Mouse (Mus musculus) forebrain, embryonic 12.5 days (tissue): ENCODE data around the gene Mgea5. TPM values are rescaled to one million over a fixed set of nuclear protein-coding genes. Genes with fewer than 3 reads are reported as not detected.

Experiments
- ATAC-seq: fragments of 200-750 bp; cut with Nextera tagmentation; 2 replicates; pipeline ENCODE4 v1.8.0; 2017; ENCODE audit warnings: moderate TSS enrichment; ENCODE audit not compliant: low FRiP score
- H3K27ac ChIP-seq: fragments of 300-500 bp; sonication (generic); 2 replicates; pipeline ENCODE4 v1.5.1; 2016; ENCODE audit warnings: mild to moderate bottlenecking
- H3K27me3 ChIP-seq: fragments of 300-500 bp; sonication (generic); 2 replicates; pipeline ENCODE4 v1.6.1; 2016; ENCODE audit warnings: mild to moderate bottlenecking
- H3K36me3 ChIP-seq: fragments of 300-500 bp; sonication (generic); replicated peaks from 2 replicates; pipeline ENCODE4 v1.6.1; 2016; ENCODE audit warnings: mild to moderate bottlenecking
- H3K4me1 ChIP-seq: fragments of 300-500 bp; sonication (generic); 2 replicates; pipeline ENCODE4 v1.6.1; 2016
- H3K4me2 ChIP-seq: fragments of 300-500 bp; sonication (generic); 2 replicates; pipeline ENCODE4 v1.6.1; 2016; ENCODE audit warnings: mild to moderate bottlenecking, moderate library complexity
- H3K4me3 ChIP-seq: fragments of 300-500 bp; sonication (generic); replicated peaks from 2 replicates; pipeline ENCODE4 v1.5.1; 2016; ENCODE audit warnings: mild to moderate bottlenecking
- H3K9ac ChIP-seq: fragments of 300-500 bp; sonication (generic); 2 replicates; pipeline ENCODE4 v1.6.1; 2016; ENCODE audit warnings: mild to moderate bottlenecking
- H3K9me3 ChIP-seq: fragments of 300-500 bp; sonication (generic); 2 replicates; pipeline ENCODE4 v1.6.1; 2016
- WGBS: fragments of 180-500 bp; shearing (Covaris S2); methylation state at CpG from one replicate; pipeline ENCODE4 v1.1.7; 2016; 5-methylcytosine and 5-hydroxymethylcytosine counted together
- polyA plus RNA-seq: library from polyadenylated mRNA; unstranded; fragments of >200 nt; fragmentation: Nextera tagmentation; extraction: Ambion mirVana; gene quantifications from 2 replicates; pipeline ENCODE4 v1.2.1, GENCODE M21; 2016

Mgea5 gene
- polyA plus RNA-seq, 1 experiment from 2014 or later: 105 TPM

DNA sequence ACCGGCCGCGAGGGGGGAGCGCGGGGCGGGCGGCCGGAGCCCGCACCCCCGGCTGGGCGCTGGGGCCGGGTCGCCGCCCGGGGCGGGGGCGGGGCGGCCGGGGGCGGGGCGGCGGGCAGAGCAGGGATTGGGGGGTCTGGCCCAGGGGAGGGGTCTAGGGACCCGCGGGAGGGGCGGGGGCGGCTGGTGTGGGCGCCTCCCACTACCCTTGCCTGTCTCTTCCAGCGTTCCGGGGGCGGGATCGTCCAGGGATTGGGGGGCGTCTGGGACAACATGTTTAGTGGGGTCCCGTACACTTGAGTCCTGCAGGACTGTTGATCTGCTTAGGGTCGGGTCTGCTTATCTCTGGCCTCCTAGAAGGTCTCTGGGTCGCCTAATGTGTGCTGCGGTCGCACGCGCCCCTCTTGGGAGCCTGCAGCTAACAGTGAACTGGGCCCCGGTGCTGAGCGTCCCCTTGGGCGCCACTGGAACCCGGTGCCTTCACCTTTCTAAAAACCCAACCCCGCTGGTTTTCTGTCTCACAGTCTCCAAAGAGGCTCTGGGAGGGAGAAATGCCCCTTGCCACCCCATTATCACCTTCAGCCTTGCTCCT is 40.6 kb downstream of the Mgea5 start:
- no peak overlapping the region; the same call in 1 of the 2 replicates for H3K9ac ChIP-seq
- H3K36me3 ChIP-seq: no peaks in the 10 kb centered on the region
- H3K27me3 ChIP-seq: peaks cover 93% of the 10 kb centered on the region
- H3K4me3 ChIP-seq: peak overlapping the region; percentile 44
- ATAC-seq: no peak
- WGBS: under 1% methylated on average over 17 of the region's 44 CpGs
- no peak overlapping the region for H3K27ac ChIP-seq
- H3K4me1 ChIP-seq: peaks cover 41% of the 10 kb centered on the region
- no peaks in the 10 kb centered on the region for H3K9me3 ChIP-seq
- H3K4me2 ChIP-seq: peak overlapping the region; percentile 72

GRCm38 (mm10) chr19:45742218-45742983 is 41.2 kb downstream of the Mgea5 start, which contains the start of gene Fgf8:
Gene Fgf8, minus strand, starts transcription at chr19:45742915.
- Histone ChIP-seq H3K27ac (no peak within 1 kb of the TSS), H3K4me1 (peaks cover 45% of the 10 kb centered on the region), H3K4me2 (peak within 1 kb of the TSS; percentile 72), H3K36me3 (no peaks in the 10 kb centered on the region), H3K9me3 (no peaks in the 10 kb centered on the region), H3K27me3 (peaks cover 98% of the 10 kb centered on the region), H3K4me3 (peak within 1 kb of the TSS; percentile 44), H3K9ac (peak within 1 kb of the TSS; percentile 38)
- under 1% methylated on average over 43 of the region's 68 CpGs for WGBS
- ATAC-seq: no peak

GRCm38 (mm10) chr19:45741431-45742217 is 42.0 kb downstream of the Mgea5 start:
- H3K9me3 ChIP-seq: no peaks in the 10 kb centered on the region
- no peak for ATAC-seq
- H3K4me2 ChIP-seq: peak overlapping the region; percentile 72
- 0 out of 2 replicates have a peak overlapping the region, but pooled peaks have one; percentile 38 for H3K9ac ChIP-seq
- H3K27me3 ChIP-seq: peaks cover 98% of the 10 kb centered on the region
- H3K27ac ChIP-seq: no peak overlapping the region
- under 1% methylated on average over 45 of the region's 45 CpGs for WGBS
- peaks cover 48% of the 10 kb centered on the region for H3K4me1 ChIP-seq
- no peaks in the 10 kb centered on the region for H3K36me3 ChIP-seq
- H3K4me3 ChIP-seq: peak overlapping the region; percentile 44

DNA sequence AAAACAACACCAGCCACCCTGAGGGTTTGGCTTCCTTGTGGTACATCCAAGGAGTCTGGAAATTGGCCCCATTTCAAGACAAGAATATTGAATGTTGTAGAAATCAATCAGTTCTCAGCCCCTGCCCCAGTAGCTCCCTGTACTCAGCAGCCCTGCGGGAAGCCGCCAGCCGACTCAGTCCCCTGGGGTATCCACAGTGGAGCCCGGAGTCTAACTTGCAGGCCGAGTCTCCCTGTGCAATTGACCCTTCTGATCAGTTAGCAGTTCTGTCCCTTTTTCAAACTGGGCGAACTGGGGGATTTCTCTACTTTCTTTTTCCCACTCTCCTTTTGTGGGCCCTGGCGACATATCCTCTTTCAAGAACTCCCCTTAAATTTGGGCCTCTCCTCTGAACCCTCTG is 42.8 kb downstream of the Mgea5 start:
- under 1% methylated on average over 7 of the region's 7 CpGs for WGBS
- peaks cover 98% of the 10 kb centered on the region for H3K27me3 ChIP-seq
- H3K36me3 ChIP-seq: no peaks in the 10 kb centered on the region
- ATAC-seq: no peak
- no peak overlapping the region for H3K27ac ChIP-seq
- H3K9me3 ChIP-seq: no peaks in the 10 kb centered on the region
- H3K4me1 ChIP-seq: peaks cover 44% of the 10 kb centered on the region
- no peak overlapping the region for H3K4me3 ChIP-seq
- no peak overlapping the region for H3K4me2 ChIP-seq
- no peak overlapping the region for H3K9ac ChIP-seq

GRCm38 (mm10) chr19:45740233-45740632 is 43.4 kb downstream of the Mgea5 start:
- H3K4me1 ChIP-seq: peaks cover 41% of the 10 kb centered on the region
- H3K4me2 ChIP-seq: no peak overlapping the region
- H3K9ac ChIP-seq: no peak overlapping the region
- 1% methylated on average over 13 of the region's 13 CpGs for WGBS
- H3K9me3 ChIP-seq: no peaks in the 10 kb centered on the region
- H3K36me3 ChIP-seq: no peaks in the 10 kb centered on the region
- H3K27me3 ChIP-seq: peaks cover 98% of the 10 kb centered on the region
- peak overlapping the region; percentile 10; the same call in 1 of the 2 replicates for H3K4me3 ChIP-seq
- ATAC-seq: no peak
- no peak overlapping the region for H3K27ac ChIP-seq

DNA sequence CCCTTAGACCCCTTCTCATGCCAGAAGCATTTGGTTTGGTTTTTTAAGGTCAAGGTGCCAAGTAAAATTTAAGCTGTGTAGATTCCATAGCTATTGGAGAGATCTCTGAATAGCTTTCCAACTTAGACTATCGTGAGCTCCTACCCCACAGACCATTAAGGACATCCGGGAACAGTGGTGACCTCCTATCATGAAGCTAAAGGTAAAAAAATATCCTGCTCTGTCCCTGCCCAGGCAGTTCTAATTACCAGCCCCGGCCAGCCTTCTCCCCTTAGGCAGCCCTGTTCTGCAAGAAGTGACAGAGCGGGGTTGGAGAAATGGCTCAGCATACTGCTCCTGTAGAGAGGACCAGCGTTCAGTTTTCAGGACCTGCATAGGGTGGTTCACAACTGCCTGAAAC is 45.1 kb downstream of the Mgea5 start:
- peaks cover 43% of the 10 kb centered on the region for H3K4me1 ChIP-seq
- H3K4me2 ChIP-seq: no peak overlapping the region
- no peaks in the 10 kb centered on the region for H3K36me3 ChIP-seq
- no peaks in the 10 kb centered on the region for H3K9me3 ChIP-seq
- 60% methylated on average over 5 of the region's 5 CpGs for WGBS
- no peak for ATAC-seq
- H3K27me3 ChIP-seq: peaks cover 98% of the 10 kb centered on the region
- no peak overlapping the region for H3K4me3 ChIP-seq
- H3K27ac ChIP-seq: no peak overlapping the region
- H3K9ac ChIP-seq: no peak overlapping the region

DNA sequence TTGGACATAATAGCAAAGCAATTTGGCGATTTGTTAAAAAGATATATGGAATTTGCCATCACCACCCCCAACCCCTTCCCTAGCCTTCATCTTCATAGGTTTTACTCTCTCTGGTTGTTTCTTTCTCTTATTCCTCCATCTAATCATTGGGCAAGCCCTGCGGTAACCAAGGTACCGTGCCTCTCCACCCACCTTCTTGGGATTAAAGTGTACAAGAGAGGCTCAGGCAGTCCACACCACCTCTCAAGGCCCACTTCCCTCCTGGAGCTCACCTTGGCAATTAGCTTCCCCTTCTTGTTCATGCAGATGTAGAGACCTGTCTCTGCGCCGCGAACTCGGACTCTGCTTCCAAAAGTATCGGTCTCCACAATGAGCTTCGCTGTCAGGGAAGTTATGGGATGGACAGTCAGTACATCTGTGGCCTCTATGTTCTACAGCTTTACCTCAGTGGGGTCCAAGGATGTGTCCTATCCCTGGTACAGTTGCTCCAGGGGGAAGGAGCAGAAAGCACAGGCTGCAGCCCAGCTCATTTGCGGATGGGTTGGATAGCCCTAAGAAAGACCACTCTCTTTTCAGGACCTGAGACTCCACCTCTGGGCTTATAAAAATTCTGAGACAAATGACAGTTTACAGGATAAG is 45.7 kb downstream of the Mgea5 start:
- H3K4me2 ChIP-seq: peak overlapping the region; percentile 51; the same call in 1 of the 2 replicates
- no peaks in the 10 kb centered on the region for H3K9me3 ChIP-seq
- 56% methylated on average over 10 of the region's 10 CpGs for WGBS

GRCm38 (mm10) chr19:45737208-45737845 is 46.3 kb downstream of the Mgea5 start:
- ATAC-seq: 0 out of 2 replicates have a peak, but pooled peaks have one; percentile 49
- Histone ChIP-seq H3K4me3 (peak overlapping the region; percentile 29), H3K36me3 (no peaks in the 10 kb centered on the region), H3K4me1 (peaks cover 34% of the 10 kb centered on the region), H3K27me3 (peaks cover 98% of the 10 kb centered on the region), H3K4me2 (peak overlapping the region; percentile 51), H3K9me3 (no peaks in the 10 kb centered on the region), H3K9ac (no peak overlapping the region), H3K27ac (no peak overlapping the region)
- 6% methylated on average over 23 of the region's 23 CpGs for WGBS

More for the DNA sequence above, 45.7 kb downstream of the Mgea5 start:
- ATAC-seq: no peak
- no peak overlapping the region for H3K9ac ChIP-seq
- H3K36me3 ChIP-seq: no peaks in the 10 kb centered on the region
- peaks cover 98% of the 10 kb centered on the region for H3K27me3 ChIP-seq
- no peak overlapping the region; the same call in 1 of the 2 replicates for H3K4me3 ChIP-seq
- peaks cover 40% of the 10 kb centered on the region for H3K4me1 ChIP-seq
- no peak overlapping the region for H3K27ac ChIP-seq

GRCm38 (mm10) chr19:45736855-45737207 is 46.8 kb downstream of the Mgea5 start:
- no peak overlapping the region for H3K27ac ChIP-seq
- peak overlapping the region; percentile 51 for H3K4me2 ChIP-seq
- ATAC-seq: peak; percentile 44; the same call in 1 of the 2 replicates
- no peak overlapping the region for H3K9ac ChIP-seq
- H3K27me3 ChIP-seq: peaks cover 98% of the 10 kb centered on the region
- 1% methylated on average over 28 of the region's 28 CpGs for WGBS
- H3K36me3 ChIP-seq: no peaks in the 10 kb centered on the region
- peaks cover 29% of the 10 kb centered on the region for H3K4me1 ChIP-seq
- peak overlapping the region; percentile 29 for H3K4me3 ChIP-seq
- H3K9me3 ChIP-seq: no peaks in the 10 kb centered on the region

- Histone ChIP-seq H3K4me1 (peaks cover 23% of the 10 kb centered on the region), H3K9ac (no peak overlapping the region), H3K36me3 (no peaks in the 10 kb centered on the region), H3K27me3 (peaks cover 97% of the 10 kb centered on the region), H3K27ac (no peak overlapping the region), H3K4me2 (no peak overlapping the region), H3K9me3 (no peaks in the 10 kb centered on the region), H3K4me3 (no peak overlapping the region)
- no peak for ATAC-seq
- 43% methylated on average over 1 of the region's 1 CpGs for WGBS
Observed at GRCm38 (mm10) chr19:45736241-45736640, 47.4 kb downstream of the Mgea5 start.

GRCm38 (mm10) chr19:45734762-45735161 is 48.9 kb downstream of the Mgea5 start:
- ATAC-seq: no peak
- no peak overlapping the region for H3K9ac ChIP-seq
- WGBS: 46% methylated on average over 7 of the region's 7 CpGs
- H3K27me3 ChIP-seq: peaks cover 99% of the 10 kb centered on the region
- no peaks in the 10 kb centered on the region for H3K36me3 ChIP-seq
- H3K4me2 ChIP-seq: no peak overlapping the region
- H3K27ac ChIP-seq: no peak overlapping the region
- no peak overlapping the region for H3K4me3 ChIP-seq
- peaks cover 22% of the 10 kb centered on the region for H3K4me1 ChIP-seq
- no peaks in the 10 kb centered on the region for H3K9me3 ChIP-seq
